Mouse (Mus musculus) MN1 (cell line): ENCODE data around the gene Fam71a.

ENCODE experiments used
- DNase-seq: peaks from one replicate; pipeline ENCODE4 v3.0.0-alpha.2; 2016; ENCODE audit warnings: low spot score

Gene Fam71a

GRCm38 (mm10) chr1:191164717-191165116, at the start of gene Fam71a:
Gene Fam71a, minus strand, starts transcription at chr1:191164817.
- DNase-seq, result no peak

GRCm38 (mm10) chr1:191211096-191211495, 46.5 kb upstream of the Fam71a start:
- DNase-seq, result no peak

- DNase-seq, result no peak
Observed at GRCm38 (mm10) chr1:191205791-191206190, 41.2 kb upstream of the Fam71a start.

GRCm38 (mm10) chr1:191204876-191205275, 40.3 kb upstream of the Fam71a start:
- no peak for DNase-seq

GRCm38 (mm10) chr1:191203496-191203895, 38.9 kb upstream of the Fam71a start:
- DNase-seq, result no peak

GRCm38 (mm10) chr1:191202208-191202952, 37.8 kb upstream of the Fam71a start:
- DNase-seq, result no peak

GRCm38 (mm10) chr1:191200816-191201602, 36.4 kb upstream of the Fam71a start:
- no peak for DNase-seq

GRCm38 (mm10) chr1:191197916-191198315, 33.3 kb upstream of the Fam71a start:
- DNase-seq, result no peak

GRCm38 (mm10) chr1:191196016-191196415, 31.4 kb upstream of the Fam71a start:
- no peak for DNase-seq

GRCm38 (mm10) chr1:191193657-191194424, 29.2 kb upstream of the Fam71a start:
- DNase-seq, result peak; percentile 19

- no peak for DNase-seq
Observed at GRCm38 (mm10) chr1:191192751-191193150, 28.1 kb upstream of the Fam71a start.

- no peak for DNase-seq
Observed at GRCm38 (mm10) chr1:191192213-191192612, 27.6 kb upstream of the Fam71a start.

GRCm38 (mm10) chr1:191189671-191190372, 25.2 kb upstream of the Fam71a start:
- DNase-seq, result no peak

GRCm38 (mm10) chr1:191186386-191186770, 21.8 kb upstream of the Fam71a start:
- no peak for DNase-seq

GRCm38 (mm10) chr1:191185761-191186385, 21.3 kb upstream of the Fam71a start:
- no peak for DNase-seq

GRCm38 (mm10) chr1:191184841-191185251, 20.2 kb upstream of the Fam71a start:
- DNase-seq, result peak; percentile 72

- DNase-seq, result peak; percentile 66
Observed at GRCm38 (mm10) chr1:191184066-191184815, 19.6 kb upstream of the Fam71a start.

GRCm38 (mm10) chr1:191183163-191184065, 18.8 kb upstream of the Fam71a start:
- peak; percentile 98 for DNase-seq

- peak; percentile 85 for DNase-seq
Observed at GRCm38 (mm10) chr1:191182431-191183162, 18.0 kb upstream of the Fam71a start.
